Mouse (Mus musculus): ENCODE measurements around the gene Zdhhc21.

The Zdhhc21 gene

DNA sequence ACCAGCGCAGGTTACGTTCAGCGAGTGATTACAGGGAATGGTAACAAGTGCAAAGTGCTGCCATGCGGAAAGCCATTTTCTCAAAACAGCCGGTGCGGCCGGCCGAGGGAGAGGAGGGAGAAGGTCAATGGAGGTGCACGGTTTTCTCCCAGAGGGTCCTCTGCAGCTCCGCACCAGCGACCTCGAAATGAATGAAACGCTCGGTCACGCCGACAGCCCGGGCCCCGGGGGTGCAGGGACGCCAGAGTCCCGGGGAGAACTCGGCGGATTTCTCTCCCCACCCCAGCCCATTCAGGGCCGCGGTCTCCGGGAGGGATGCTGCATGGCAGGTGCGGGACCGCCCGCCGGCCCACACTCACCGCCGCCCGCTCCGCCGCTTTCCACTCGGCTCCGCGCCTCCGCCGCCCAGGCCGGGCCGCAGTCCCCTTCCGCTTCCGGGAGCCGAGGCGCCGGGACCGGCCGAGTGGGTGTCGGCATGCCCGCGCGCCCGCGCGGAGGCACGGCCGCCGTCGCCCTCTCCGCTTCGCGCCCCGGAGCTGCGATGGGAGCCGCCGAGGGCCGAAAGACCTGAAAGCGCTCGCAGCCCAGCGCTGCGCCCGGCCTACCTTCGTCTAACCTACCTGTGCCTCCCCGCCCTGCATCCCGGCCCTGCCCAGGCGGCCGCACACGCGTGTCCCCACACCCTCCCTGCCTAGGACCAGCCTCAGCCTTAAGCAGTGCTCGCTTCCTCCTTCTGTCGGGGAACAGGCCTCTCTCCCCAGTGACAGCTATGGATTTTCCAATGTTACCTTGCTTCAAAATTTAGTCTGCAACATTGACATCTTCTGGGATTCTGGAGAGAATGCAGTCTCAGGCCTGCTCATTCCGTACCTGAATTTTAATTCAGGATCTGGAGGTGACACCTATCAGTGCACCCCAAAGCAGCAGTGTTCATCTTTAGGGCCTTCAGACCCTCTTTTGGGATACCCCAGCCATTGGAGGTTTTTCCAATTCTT, at the start of gene Zdhhc21:
Gene Zdhhc21 (minus strand): TSS at position 828 of the 995 bp plus-strand sequence.
- DNase-seq (ENCODE audit: extremely low read depth, insufficient read length, low spot score): peak; percentile 87

DNA sequence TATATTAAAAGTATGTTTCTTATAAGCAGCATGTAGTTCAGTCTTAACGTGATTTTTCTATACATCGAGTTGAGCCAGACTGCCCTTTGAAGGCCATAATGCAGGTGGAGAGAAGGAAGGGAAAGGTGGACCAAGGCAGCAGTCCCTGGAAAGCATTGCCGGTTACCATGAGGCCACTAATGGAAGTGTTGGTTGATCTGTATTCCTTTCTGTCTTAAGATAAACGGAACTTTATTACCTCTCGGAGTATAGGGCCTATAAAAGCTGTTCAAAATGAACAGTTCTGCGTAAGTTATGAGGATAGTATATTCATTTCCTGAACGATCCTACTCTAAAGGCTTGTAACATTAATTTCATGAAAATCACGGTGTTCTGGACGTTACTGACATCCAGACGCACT, 35.5 kb upstream of the Zdhhc21 start:
- DNase-seq (ENCODE audit: extremely low read depth, insufficient read length, low spot score): no peak

DNA sequence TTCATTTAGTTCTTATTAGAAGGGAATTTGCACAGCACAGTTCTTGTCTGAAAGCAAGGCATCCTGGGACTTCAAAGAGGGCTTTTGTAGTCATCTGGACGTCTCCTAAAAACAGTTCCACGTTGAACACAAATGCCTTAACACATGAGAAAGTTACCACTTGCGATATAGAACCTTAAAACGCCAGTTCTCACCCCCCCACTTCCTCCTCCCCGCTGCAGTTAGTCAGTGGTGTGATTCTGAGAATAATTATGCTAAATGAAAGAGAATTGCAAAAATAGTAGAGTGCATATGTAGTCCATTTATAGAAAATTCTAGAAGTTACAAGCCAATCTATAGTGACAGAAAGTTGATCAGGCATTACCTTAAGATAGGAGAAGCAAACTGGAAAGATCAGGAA, 32.5 kb upstream of the Zdhhc21 start:
- DNase-seq (ENCODE audit: extremely low read depth, insufficient read length, low spot score): no peak

DNA sequence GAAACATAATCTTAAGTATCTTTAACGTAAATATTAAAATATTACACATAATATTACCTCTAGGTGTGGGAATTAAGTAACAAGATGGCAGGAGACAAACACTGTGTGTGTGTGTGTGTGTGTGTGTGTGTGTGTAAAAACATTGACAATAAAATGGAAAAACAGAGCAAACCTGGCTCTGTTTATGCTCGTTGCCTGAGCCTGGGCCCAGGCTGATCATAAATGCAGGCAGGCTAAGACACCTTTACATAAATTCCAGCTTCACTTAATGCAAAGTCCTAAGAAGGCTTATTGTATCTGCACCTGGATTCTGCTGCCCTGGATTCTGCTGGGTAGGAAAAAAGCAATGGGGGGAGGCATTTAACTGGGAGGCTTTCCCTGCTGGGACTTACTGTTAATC, 31.8 kb upstream of the Zdhhc21 start:
- DNase-seq (ENCODE audit: extremely low read depth, insufficient read length, low spot score): no peak

DNA sequence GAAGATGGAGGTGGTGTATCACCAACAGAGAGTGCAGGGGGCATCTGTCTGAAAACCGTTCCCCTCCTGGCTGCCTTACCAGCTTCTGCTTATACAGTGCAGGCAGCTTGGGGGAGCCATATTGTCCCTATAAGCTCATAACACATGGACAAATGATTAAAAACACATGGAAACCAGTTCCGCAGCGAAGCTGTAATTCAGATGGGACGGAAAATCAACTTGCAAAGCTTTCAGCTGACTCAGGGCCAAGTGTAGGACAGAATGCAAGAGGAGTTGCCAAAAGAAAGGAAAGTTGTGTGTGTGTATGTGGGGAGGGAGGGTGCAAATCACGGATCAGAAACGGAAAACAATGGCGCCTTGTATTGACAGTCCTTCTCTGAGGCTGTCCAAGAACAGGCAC, 31.3 kb upstream of the Zdhhc21 start:
- no peak for DNase-seq (ENCODE audit: extremely low read depth, insufficient read length, low spot score)

DNA sequence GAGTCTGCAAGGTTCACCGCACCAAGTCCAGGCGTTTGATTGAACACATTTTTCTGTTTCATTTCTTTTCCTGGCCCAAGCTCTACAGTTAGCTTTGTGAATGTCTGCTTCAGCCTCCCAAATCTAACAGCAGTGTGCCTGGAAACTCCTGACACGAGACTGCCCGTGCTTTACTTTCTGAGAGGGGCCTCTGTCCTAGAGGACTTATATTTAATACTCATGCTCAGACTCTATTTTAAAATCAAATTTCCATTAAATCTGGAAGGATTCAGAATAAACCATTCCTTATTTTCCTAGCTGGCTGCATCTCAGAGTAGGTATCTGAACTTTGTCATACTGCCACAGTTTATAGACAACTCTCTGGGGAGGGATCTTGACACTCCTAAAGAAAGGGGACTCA, 30.8 kb upstream of the Zdhhc21 start:
- no peak for DNase-seq (ENCODE audit: extremely low read depth, insufficient read length, low spot score)

DNA sequence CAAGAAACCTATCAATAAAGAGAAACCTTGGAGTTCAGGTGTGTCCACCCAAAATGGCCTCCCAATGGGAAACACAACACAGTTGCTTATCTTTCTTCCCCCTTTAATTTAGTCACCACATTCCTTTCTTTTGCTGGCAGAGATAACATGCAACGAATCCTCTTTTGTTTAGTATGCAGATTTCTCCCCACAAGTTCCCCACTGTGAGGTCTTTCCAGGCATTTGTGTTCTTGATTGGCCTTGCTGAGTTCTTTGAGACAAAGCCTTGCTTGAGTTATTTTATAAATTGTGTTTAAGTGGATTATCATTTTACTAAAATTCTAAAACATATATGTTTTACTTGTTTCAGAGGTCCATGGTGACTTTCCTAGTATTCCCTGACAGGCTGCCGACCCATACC, 26.4 kb upstream of the Zdhhc21 start:
- no peak for DNase-seq (ENCODE audit: extremely low read depth, insufficient read length, low spot score)

DNA sequence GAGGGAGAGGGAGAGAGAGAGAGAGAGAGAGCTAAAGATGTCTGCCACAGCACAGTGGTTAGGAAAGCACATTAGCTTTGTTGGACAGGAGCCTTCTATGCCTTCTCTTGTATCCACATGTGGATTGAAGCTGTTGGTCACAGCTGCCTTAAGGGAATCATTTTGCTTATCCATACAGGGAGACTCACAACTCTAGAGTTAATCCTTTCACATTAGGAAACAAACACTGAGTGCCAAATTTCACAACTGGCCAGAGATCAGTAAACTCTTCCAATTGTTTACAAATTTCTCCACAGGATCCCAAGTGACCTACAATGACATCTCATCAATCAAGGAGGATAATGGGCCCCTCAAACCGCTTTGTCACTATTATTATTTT, 25.8 kb upstream of the Zdhhc21 start:
- no peak for DNase-seq (ENCODE audit: extremely low read depth, insufficient read length, low spot score)

DNA sequence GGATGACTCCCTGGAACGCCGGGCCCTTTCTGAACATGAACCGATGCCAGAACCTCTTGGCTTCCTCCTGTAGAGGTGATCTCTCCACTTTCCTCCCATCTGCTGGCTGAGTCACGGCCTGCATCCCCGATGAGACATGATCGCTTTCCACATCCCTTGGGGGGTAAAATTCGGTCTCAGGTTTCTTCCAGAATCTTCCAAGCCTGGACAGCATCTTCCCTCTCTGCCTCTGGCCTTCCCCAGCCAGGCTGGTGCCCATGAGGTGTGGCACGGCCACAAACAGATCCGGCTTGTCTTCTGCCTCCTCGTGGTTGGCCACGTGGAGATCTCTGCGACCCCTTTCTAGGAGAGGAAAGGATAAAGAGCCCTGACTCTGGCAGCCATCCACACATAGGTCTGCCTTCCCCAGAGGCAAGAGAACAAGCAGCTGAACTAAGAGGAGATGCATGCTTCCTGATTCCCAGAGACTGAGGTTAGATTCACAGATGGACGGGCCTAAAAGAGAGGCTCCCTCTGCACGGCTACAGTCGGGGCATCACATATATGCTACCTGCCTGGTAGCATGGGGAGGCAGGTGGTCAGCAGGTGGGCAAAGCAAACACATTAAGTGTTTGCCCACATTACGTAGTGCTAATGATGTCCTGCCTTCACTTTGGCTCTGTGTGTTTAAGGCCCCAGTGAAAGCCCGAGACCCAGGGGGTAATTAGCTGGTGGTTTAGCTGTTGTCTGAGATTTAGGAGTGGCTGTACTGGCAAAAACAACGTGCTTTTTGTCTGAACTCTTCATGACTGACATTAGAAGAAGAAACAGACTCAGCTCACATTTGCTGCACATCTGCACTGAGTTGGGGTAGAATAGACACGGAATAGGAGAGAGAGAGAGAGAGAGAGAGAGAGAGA, 25.1 kb upstream of the Zdhhc21 start, which contains the start of gene Cer1:
Gene Cer1 (minus strand): TSS at position 513 of the 899 bp plus-strand sequence.
- DNase-seq (ENCODE audit: extremely low read depth, insufficient read length, low spot score): peak; percentile 13

DNA sequence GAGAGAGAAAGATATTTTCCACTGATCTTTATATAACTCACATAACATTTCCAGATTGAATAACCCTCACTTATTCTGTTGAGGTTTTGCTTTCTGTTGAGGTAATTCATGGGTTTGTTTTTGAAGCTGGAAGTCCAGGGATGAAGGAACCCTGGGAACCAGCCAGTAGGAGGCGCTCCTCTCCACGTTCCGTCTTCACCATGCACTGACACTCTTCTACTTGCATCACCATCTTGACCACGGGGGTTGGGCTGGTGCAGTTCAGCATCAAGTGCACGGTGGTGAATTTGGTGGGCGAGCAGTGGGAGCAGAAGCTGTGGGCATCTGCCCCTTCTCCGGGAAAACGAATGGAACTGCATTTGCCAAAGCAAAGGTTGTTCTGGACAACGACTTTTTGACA, 22.7 kb upstream of the Zdhhc21 start:
- DNase-seq (ENCODE audit: extremely low read depth, insufficient read length, low spot score): no peak

DNA sequence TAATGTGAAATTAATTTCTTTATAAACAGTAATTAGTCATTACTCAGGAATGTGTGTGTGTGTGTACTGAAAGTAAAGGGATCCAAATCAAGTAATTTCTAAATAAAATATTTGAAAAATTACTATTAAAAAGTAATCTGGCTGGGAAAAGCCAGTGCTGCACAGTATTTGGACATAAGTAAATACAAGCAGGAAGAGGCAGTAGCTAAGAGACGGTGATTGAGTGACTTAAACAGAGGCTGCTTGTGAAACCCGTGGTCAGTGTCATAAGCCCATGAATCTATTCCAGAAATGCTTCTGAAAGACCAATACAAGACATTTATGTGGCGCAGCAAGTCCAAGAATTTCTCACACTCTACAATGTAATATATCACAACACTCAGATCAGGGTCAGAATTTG, 21.6 kb upstream of the Zdhhc21 start:
- no peak for DNase-seq (ENCODE audit: extremely low read depth, insufficient read length, low spot score)

DNA sequence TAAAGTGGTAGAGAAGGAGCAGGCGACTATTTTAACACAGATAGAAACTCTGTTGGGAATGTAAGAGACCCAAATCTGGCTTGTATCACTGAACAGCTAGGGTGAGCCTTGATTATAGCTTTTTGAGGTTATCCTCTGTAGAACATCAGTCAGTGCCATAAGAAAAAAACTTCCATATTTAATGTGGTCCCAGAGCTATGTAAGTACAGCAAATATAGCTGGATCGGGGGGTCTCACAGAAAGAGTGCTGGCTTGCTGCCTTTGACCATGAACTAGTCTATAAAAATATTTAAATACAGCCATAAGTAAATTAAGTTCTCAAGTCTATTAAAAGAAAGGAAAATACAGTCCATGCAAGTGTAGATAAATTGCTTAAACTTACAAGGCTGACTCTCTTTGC, 20.5 kb upstream of the Zdhhc21 start:
- no peak for DNase-seq (ENCODE audit: extremely low read depth, insufficient read length, low spot score)

DNA sequence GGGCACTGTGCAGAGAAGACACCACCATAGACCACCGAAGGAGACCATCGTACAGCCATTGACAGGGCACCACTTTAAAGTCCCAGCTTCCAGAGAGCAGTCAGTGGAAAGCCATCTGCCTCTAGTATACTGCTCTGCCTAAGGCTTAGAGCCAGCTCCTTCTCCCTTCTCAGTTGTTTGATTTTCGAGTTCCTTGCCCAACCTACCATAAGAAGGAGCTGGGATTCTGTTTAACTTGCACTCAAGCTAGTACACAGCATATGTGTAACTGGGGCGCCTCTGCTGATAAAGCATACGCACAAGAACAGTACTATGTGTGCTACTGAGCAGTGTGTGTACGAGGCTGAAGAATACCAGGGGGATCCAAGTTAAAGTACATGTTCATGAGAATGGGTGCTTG, 19.4 kb upstream of the Zdhhc21 start:
- DNase-seq (ENCODE audit: extremely low read depth, insufficient read length, low spot score): no peak

DNA sequence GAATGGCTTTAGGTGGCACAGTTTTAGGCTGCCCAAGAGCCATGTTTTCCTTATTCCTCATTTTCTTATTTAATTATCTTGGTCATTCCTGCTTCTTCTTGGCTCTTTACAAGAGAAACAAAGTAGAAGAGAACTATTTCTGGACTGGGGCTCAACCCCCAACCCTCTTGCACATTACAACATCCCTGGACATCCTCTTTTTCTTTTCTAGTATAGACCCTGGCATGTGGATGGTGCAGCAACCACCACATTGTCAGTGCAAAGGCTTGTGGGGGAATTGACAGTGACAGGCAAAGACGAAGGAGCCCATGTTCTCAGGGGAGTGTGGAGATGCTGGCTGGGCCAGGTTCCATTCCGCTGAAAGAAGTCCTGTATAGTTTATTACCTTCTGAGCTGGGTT, 16.9 kb upstream of the Zdhhc21 start:
- no peak for DNase-seq (ENCODE audit: extremely low read depth, insufficient read length, low spot score)

DNA sequence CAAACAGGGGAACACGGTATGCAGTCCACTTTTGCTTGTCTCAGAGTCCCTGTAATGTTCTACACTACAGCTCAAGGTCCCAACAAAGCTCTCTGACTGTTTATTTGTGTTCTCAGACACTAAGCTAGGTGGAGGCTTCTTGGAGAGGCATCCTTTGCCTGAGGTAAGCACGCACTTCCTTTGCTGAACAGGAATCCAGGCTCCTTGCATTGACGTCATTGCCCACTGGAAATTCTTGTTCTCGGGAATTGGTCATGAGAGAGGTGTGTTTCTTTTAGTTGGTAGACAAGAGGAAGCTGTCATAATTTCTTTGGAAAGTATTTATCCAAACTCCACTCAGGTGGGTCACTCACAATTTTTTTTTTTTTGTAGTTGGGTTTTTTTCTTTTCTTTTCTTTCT, 15.8 kb upstream of the Zdhhc21 start:
- no peak for DNase-seq (ENCODE audit: extremely low read depth, insufficient read length, low spot score)

DNA sequence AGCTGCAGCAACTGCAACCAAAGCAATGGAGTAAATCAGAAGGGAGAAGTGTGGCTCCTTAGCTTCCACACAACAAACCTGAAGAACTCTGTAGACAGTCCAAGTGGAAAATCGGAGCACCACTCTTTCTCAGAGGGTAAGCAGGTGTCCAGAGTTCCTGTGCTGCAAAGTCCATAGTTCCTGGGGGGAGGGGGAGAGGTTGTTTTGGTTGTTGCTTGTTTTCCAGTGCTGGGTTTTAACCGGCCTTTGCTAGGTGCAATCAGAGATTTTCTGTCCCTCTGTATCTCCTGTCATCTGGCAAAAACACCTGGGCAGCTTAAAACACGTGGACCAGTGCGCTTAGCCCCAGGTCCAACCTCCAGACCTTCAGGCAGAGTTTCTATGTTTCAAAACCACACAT, 15.0 kb upstream of the Zdhhc21 start:
- DNase-seq (ENCODE audit: extremely low read depth, insufficient read length, low spot score): no peak

DNA sequence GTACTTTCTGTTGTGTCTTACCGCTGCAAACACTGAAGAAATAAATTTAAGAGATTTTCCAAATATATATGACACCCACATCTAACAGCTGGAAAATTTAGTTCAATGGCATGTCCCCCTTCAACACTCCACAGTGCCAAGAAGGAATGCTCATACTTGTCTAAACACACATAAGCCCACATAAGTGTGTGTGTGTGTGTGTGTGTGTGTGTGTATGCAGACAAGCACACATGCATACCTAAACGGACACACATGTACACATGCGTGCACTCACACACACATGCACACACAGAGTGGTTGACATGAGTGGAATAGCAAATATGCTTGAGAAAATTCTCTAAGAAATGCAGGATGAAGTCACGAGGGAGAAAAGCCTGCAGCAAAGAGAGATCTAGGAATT, 12.8 kb upstream of the Zdhhc21 start:
- DNase-seq (ENCODE audit: extremely low read depth, insufficient read length, low spot score): no peak

DNA sequence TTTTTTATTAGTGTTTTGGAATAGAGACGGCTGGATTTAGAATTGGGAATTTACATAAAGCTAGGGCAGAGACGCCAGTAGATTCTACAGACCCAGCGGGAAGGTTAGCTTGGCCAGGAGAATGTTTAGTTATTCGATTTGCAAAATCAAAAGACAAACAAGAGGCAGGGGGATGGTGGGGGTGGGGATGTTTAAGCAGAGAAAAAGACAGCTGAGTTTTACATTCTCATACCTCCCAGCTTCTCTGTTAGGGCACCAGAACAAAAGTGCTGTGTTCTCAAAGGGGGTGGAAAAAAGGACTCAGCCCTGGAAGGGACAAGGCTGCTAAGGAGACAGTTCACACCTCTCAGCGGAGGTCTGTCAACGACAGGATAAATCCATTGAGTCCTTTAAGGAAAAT, 12.4 kb upstream of the Zdhhc21 start:
- no peak for DNase-seq (ENCODE audit: extremely low read depth, insufficient read length, low spot score)

DNA sequence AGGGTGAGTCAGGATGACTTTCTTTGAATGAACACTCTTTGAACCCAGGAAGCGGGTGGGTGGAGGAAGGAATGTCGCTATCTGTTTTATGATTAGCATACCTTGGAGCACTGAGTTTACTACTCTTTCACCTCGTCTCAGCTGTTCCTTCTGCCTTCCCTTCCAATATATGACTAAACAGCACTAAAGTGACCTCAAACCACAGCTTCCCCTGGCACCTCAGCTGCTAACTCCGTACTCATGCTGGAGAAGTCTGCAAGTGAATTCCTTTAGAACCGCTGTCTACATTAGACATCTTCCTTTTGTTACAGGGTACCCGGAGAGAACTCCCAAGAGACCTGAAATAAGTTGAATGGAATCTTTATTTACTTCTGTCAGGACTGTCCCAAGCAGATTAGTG, 11.2 kb upstream of the Zdhhc21 start:
- peak; percentile 36 for DNase-seq (ENCODE audit: extremely low read depth, insufficient read length, low spot score)

DNA sequence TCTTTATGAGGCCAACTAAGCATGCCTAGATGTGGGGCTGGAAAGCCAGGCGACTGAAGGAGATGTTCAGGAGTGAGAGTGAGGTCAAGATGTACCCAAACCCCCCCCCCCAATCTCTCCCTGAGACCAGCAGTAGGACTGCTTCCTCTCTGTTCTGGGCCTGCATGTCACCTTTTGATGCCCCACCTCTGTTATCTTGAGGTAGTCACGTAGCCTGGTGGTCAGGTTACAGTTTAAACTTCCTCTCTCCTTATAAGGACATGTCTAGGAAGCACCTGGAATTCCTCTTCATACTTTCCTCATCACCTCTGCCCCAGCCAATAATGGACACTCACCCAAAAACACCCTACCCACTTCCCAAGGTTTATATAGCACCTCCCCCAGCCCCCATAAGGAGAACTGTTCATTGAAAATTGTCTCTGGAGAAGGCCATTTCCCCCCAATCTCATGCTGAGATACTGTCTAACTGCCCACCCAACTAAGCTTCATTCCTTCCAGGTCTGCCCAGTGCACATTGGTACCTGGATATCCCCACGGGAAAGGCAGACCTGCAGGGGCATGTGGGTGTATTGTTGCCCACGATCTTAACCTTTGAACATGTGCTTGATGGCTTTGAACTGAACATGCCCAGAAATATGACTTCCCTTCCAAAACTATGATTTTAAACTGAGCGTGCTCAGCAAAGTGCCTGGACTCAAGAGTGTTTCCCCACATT, 8.1 kb upstream of the Zdhhc21 start:
- DNase-seq (ENCODE audit: extremely low read depth, insufficient read length, low spot score): no peak

DNA sequence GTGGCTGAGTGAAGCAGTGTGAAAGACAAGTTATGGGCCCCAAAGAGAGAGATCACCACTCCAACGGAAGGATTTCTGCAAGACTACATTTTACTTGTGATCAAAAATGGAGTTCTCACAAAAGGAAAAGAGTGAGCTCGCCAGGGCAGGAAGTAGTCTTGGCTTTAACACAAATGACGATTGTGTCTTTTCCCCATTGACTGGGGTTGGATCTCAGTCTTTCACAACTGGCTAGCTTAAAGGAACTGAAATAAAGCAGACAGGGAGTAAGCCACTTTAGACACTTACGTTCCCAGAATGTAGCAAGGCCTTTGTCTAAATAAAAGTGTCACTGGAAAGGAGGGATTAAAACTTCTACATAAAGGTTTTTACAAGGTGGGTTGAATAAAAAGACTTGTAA, 7.4 kb upstream of the Zdhhc21 start:
- DNase-seq (ENCODE audit: extremely low read depth, insufficient read length, low spot score): no peak

All from 3134 (cell line).